9 mouse cellular contexts compared by ENCODE assay signal in genomic region chr14:20113964-20114363, GRCm38 (mm10). TPM values are rescaled to one million over a fixed set of nuclear protein-coding genes. Genes with fewer than 3 reads are reported as not detected.
A peak's percentile ranks its signal among the peaks of the same experiment; 100 is the strongest.
DNase-seq lines count a peak whose midpoint lies in the region; ATAC-seq lines count a peak whose summit lies in the region.
"Had no signal": no experiment of that assay in that cellular context is flagged by ENCODE, and none has a peak within 500 bp of the region (broad histone marks: within the 10 kb centered on the region; RNA-seq: fewer than 3 reads in every experiment).

No protein-coding gene starts in this region.

- H3K9ac ChIP-seq in hindbrain, embryonic 16.5 days (ENCODE audit: low read depth, low read length), result no peak overlapping the region; the same call in 1 of the 2 replicates

- 5% methylated on average over 6 of the region's 6 CpGs for WGBS in hindbrain, embryonic 16.5 days

- no peak overlapping the region for H3K4me2 ChIP-seq in hindbrain, embryonic 16.5 days (ENCODE audit: low read length)

- H3K4me3 ChIP-seq in hindbrain, embryonic 16.5 days (ENCODE audit: low read length), result no peak overlapping the region
- H3K4me3 ChIP-seq: myocyte had no signal

- peaks cover 5% of the 10 kb centered on the region; the same call in 1 of the 2 replicates for H3K9me3 ChIP-seq in hindbrain, embryonic 16.5 days (ENCODE audit: control insufficient read depth, low read length)

- DNase-seq in NIH3T3 (ENCODE audit: low read depth), result peak; percentile 92
- peak; percentile 56 for DNase-seq in cerebellum, adult 8-10 months
- peak; percentile 78 for DNase-seq in left cerebral cortex, adult 11 months (ENCODE audit: low spot score)
- peak; percentile 95 for DNase-seq in lung, postnatal 36 days
- peak; percentile 73 for DNase-seq in right cerebral cortex, adult 18-20 months
- peak; percentile 78 to 81 for DNase-seq in urinary bladder, adult 18-20 months (ENCODE audit: low spot score in 2 of 2)

- no peak overlapping the region for H3K27ac ChIP-seq in hindbrain, embryonic 16.5 days (ENCODE audit: low read depth, low read length)

- peak; percentile 95 for ATAC-seq in frontal cortex, adult (ENCODE audit: low TSS enrichment)
- ATAC-seq in hindbrain, embryonic 16.5 days, result peak; percentile 63

- no peaks in the 10 kb centered on the region for H3K4me1 ChIP-seq in hindbrain, embryonic 16.5 days (ENCODE audit: control insufficient read depth, insufficient read depth, low read depth, low read length)

- H3K27me3 ChIP-seq in hindbrain, embryonic 16.5 days (replicated peaks; ENCODE audit: control insufficient read depth, insufficient read depth, low read length), result no peaks in the 10 kb centered on the region

- H3K36me3 ChIP-seq in hindbrain, embryonic 16.5 days (ENCODE audit: control insufficient read depth, insufficient read depth, low read length), result no peaks in the 10 kb centered on the region

RNA-seq across cellular contexts. Expression of gene Saysd1, which starts 24.4 kb away (rescaled TPM):
- polyA plus RNA-seq in hindbrain, embryonic 16.5 days (2015; fragmentation: Nextera tagmentation; extraction: Ambion mirVana), result 12.1 and 12.6 TPM in 2 replicates
